Mouse (Mus musculus): ENCODE data around the gene H1foo. TPM values are rescaled to one million over a fixed set of nuclear protein-coding genes. Genes with fewer than 3 reads are reported as not detected.
A peak's percentile ranks its signal among the peaks of the same experiment; 100 is the strongest.

The H1foo gene
- polyA plus RNA-seq, 1 experiment from 2014 or later: not detected

DNA sequence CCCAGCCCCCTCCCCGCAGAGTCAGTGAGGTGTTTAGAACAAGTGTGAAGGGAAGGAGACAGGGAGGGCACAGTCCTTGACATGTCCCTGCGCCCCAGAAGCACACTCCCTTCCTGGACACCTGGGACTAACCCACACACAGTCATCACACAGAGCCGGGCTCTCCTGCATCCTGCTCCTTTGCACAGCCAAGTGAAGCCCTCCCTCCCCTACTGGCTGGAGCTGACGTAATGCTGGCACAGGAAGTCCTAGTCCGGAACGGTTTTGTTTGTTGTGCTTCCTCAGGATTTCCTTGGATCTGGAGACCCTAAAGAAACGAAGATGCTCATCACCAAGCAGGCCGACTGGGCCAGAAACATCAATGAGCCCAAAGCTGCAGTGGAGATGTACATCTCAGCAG, 34.8 kb upstream of the H1foo start:
- Histone ChIP-seq H3K27me3 (no peaks in the 10 kb centered on the region), H3K4me1 (replicated peaks) (peaks cover 47% of the 10 kb centered on the region), H3K9ac (no peak overlapping the region), H3K27ac (no peak overlapping the region), H3K4me2 (no peak overlapping the region), H3K4me3 (replicated peaks) (no peak overlapping the region), H3K36me3 (no peaks in the 10 kb centered on the region), H3K9me3 (replicated peaks) (no peaks in the 10 kb centered on the region)
- peak; percentile 46; the same call in 1 of the 2 replicates for ATAC-seq (ENCODE audit: low read depth)
- DNase-seq: no peak
- 35% methylated on average over 8 of the region's 8 CpGs for WGBS (ENCODE audit: insufficient replicate concordance)

DNA sequence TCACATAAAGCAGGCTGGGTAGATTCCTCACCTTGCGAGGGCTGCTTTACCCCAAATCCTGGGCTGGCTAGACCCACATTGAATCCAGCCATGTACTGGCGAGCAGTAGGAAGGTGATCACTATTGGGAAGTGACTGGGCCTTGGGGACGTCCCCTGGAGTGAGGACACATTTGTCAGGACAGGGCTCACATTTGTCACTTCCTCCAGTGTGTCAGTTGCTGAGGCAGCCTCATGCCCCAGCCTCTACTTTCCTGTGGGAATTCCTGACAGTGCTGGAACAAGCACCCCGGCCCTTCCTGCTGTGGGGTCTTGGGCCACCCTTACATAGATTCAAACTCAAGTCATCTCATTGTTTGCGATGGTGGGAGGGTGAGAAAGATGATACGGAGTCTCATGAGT, 33.0 kb upstream of the H1foo start:
- DNase-seq (no peak), ATAC-seq (ENCODE audit: low read depth) (no peak)
- 55% methylated on average over 6 of the region's 6 CpGs for WGBS (ENCODE audit: insufficient replicate concordance)
- Histone ChIP-seq H3K9me3 (replicated peaks) (no peaks in the 10 kb centered on the region), H3K4me1 (replicated peaks) (peaks cover 36% of the 10 kb centered on the region), H3K36me3 (no peaks in the 10 kb centered on the region), H3K27me3 (no peaks in the 10 kb centered on the region), H3K9ac (no peak overlapping the region), H3K4me3 (replicated peaks) (no peak overlapping the region), H3K4me2 (no peak overlapping the region), H3K27ac (no peak overlapping the region)

DNA sequence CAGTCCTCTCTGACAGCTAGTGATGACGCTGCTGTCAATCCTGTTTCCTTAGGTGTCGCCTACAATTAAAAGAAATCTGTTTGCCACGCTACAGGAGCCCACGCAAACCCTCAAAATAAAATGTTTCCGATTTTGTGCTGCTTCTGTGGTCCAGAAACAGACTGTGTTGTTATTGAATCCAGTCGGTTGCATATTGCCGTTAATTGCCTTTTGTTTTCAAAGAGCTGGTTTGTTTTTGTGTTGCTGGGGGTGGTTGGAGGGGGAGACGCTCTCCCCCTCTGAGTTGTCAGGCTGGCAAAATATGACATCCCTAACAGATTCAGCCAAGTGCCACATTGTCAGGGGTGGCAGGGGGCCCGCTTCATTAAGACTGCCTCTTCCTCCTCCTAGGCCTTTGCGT, 31.3 kb upstream of the H1foo start:
- Histone ChIP-seq H3K27me3 (no peaks in the 10 kb centered on the region), H3K4me2 (no peak overlapping the region), H3K36me3 (no peaks in the 10 kb centered on the region), H3K27ac (no peak overlapping the region), H3K4me3 (replicated peaks) (no peak overlapping the region), H3K9me3 (replicated peaks) (no peaks in the 10 kb centered on the region), H3K9ac (no peak overlapping the region), H3K4me1 (replicated peaks) (peaks cover 30% of the 10 kb centered on the region)
- WGBS (ENCODE audit: insufficient replicate concordance): 75% methylated on average over 10 of the region's 10 CpGs
- no peak for DNase-seq
- no peak for ATAC-seq (ENCODE audit: low read depth)

DNA sequence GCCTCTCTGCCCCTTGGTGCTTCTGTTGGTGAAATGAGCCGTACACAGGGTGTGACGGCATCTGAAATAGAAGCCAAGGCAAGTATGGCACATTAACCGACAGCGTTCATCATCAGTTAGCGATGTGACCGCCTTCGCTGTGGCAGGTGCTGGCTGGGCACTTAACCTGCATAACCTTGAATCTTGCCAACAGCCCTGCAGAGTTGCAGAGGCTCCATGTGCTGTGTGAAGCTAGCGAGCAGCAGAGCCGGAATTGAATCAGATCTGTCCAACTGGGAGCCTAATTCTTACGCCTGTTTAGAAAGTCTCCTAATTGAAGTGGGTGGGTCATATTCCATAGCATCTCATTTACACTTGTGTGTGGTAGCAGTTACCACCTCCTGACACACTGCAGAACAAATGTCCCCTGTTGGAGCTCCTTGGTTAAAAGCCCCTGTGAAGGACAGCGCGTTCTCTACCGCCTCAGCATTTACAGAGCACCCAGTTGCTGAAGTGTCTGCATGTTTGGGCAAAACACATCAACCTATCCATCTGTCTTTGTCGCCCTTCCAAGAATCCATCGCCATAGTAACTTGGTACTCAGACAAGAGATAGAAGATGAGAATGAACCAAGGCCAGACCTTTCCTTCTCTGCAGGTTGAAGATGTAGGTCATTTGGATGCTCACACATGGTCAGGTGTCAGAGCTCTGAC, 30.1 kb upstream of the H1foo start:
- ATAC-seq (ENCODE audit: low read depth): no peak
- Histone ChIP-seq H3K4me1 (replicated peaks) (peaks cover 22% of the 10 kb centered on the region), H3K36me3 (no peaks in the 10 kb centered on the region), H3K9ac (no peak overlapping the region), H3K27me3 (no peaks in the 10 kb centered on the region), H3K4me3 (replicated peaks) (no peak overlapping the region), H3K27ac (no peak overlapping the region), H3K9me3 (replicated peaks) (no peaks in the 10 kb centered on the region), H3K4me2 (no peak overlapping the region)
- 81% methylated on average over 15 of the region's 15 CpGs for WGBS (ENCODE audit: insufficient replicate concordance)
- no peak for DNase-seq

DNA sequence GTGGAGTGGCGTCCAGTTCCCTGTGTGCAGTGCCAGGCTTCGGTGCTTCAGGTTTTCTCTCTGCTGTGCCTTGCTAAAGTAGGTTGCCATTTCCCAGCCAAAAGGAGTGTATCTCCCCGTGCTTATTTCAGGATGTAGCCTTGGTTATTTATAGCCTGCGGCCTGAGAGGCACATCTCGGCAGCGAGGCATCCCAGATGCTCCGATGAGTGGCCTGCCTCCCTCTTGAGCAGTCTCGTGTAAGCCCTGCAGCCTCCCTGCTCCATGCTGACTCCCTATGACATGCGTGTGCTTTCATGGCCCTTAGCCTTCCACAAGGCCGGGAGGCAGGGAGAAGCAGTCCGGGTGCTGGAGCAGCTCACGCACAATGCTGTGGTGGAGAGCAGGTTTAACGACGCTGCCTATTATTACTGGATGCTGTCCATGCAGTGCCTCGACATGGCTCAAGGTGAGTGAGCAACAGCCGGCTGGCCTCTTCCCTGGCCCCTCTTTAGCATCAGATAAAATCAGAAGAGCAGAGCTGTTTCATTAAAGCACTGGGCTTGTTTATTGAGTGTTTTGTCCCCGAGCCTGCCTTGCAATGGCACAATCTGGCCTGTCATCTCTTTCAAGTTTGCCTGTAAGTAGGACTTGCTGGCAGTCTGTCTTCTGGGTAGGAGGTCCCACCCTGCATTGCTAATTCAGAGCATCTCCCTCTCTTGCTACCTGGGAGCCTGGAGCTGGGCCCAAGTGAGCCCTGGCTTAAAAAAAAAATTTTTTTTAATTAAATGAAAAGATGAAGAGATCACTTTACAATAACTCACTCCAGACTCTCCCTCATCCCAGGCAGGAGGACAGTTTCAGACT, 28.9 kb upstream of the H1foo start:
- no peak overlapping the region for H3K4me2 ChIP-seq
- no peak overlapping the region for H3K9ac ChIP-seq
- no peaks in the 10 kb centered on the region for H3K27me3 ChIP-seq
- no peak overlapping the region for H3K4me3 ChIP-seq (replicated peaks)
- H3K4me1 ChIP-seq (replicated peaks): peaks cover 13% of the 10 kb centered on the region
- no peak overlapping the region for H3K27ac ChIP-seq
- WGBS (ENCODE audit: insufficient replicate concordance): 52% methylated on average over 17 of the region's 17 CpGs
- ATAC-seq (ENCODE audit: low read depth) (no peak), DNase-seq (no peak)
- H3K36me3 ChIP-seq: no peaks in the 10 kb centered on the region
- H3K9me3 ChIP-seq (replicated peaks): no peaks in the 10 kb centered on the region

DNA sequence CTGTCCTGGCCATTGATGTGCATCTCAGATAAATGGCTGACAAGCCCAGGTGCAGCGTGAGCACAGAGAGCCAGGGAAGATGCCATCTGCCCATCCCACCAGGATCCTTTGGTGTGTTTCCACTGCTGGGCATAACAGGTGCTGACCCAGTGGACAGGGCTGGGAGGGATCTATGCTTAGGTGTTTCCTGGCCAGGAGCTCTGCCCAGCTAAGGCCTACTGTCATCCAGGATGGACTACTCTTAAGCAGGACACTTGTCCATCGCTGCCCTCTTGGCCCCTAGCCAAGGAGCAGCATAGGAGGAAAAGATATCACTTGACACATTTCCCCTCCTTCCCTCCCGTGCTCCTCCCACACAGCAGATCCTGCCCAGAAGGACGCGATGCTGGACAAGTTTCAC, 28.1 kb upstream of the H1foo start:
- no peak for DNase-seq
- ATAC-seq (ENCODE audit: low read depth): no peak

DNA sequence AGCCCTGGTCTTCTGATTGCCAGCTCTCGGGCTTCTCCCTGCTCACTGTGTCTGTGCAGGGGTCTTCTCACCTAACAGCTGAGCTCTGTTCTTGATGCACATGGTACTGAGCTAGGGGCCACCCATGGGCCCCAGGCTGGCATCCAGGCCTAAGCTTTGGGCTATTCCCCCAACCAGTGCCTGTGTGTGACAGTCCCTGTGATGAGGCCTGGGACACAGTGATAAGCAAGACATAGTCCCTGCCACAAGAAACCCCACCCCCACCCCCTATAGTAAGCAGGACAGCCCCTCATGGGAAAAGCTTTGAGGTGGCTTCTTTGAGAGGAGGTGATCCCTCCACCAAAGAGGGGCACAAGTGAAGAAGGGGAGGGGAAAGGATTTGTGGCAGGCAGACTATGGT, 26.1 kb upstream of the H1foo start:
- ATAC-seq (ENCODE audit: low read depth) (peak; percentile 57), DNase-seq (no peak)
- no peak overlapping the region for H3K27ac ChIP-seq
- peaks cover 13% of the 10 kb centered on the region for H3K4me1 ChIP-seq (replicated peaks)
- WGBS (ENCODE audit: insufficient replicate concordance): 50% methylated on average over 1 of the region's 1 CpGs
- no peak overlapping the region for H3K4me2 ChIP-seq
- H3K36me3 ChIP-seq: no peaks in the 10 kb centered on the region
- no peaks in the 10 kb centered on the region for H3K9me3 ChIP-seq (replicated peaks)
- no peak overlapping the region for H3K9ac ChIP-seq
- H3K4me3 ChIP-seq (replicated peaks): no peak overlapping the region
- H3K27me3 ChIP-seq: no peaks in the 10 kb centered on the region

More for the DNA sequence above, 28.1 kb upstream of the H1foo start:
- Histone ChIP-seq H3K9me3 (replicated peaks) (no peaks in the 10 kb centered on the region), H3K9ac (no peak overlapping the region), H3K27me3 (no peaks in the 10 kb centered on the region), H3K36me3 (no peaks in the 10 kb centered on the region), H3K4me2 (no peak overlapping the region), H3K4me1 (replicated peaks) (peaks cover 13% of the 10 kb centered on the region), H3K4me3 (replicated peaks) (no peak overlapping the region), H3K27ac (no peak overlapping the region)
- 58% methylated on average over 5 of the region's 5 CpGs for WGBS (ENCODE audit: insufficient replicate concordance)

DNA sequence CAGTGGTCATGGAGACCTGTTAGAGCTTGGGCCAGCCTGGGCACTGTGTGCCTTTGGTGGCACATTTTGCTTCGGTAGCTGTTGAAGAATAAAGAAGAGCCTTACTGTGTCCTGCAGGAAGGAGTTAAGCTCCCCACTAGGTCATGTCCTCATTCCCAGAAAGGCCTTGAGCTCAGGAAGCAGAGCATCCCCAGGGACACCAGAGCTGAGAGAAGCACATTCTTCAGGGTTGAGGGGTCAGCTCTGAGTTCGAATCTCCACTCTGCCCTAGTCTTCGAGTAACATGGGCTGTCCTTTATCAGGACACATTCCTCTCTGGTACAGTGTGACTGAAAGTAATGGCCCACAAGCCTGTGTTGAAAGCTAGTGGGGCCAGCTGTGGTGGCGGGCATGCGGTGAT, 24.9 kb upstream of the H1foo start:
- Histone ChIP-seq H3K4me1 (replicated peaks) (peaks cover 14% of the 10 kb centered on the region), H3K9ac (no peak overlapping the region), H3K4me2 (no peak overlapping the region), H3K4me3 (replicated peaks) (no peak overlapping the region), H3K36me3 (no peaks in the 10 kb centered on the region), H3K9me3 (replicated peaks) (no peaks in the 10 kb centered on the region), H3K27ac (no peak overlapping the region), H3K27me3 (no peaks in the 10 kb centered on the region)
- DNase-seq (no peak), ATAC-seq (ENCODE audit: low read depth) (0 out of 2 replicates have a peak, but pooled peaks have one; percentile 10)
- 74% methylated on average over 5 of the region's 5 CpGs for WGBS (ENCODE audit: insufficient replicate concordance)

DNA sequence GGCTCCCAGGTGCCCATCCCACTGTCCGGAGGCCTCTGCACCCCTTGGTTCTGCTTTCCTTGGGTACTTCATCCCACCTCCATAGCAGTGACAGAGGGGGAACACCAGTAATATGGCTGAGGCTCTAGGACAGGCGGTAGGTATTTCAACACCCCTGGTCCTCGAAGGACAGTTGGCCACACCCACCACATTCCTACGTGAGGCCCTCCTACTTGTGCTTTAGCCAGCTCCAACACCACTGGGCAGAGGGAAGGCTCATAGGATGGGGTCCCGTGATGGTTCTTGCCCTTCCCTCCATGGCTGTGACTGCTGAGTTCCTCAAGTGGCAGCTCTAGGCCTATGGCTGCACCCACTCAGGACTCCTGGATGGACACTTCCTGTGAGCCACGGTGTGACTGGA, 19.9 kb upstream of the H1foo start:
- H3K4me2 ChIP-seq: no peak overlapping the region
- WGBS (ENCODE audit: insufficient replicate concordance): 43% methylated on average over 6 of the region's 6 CpGs
- 0 out of 2 replicates have a peak, but pooled peaks cover 2% of the 10 kb centered on the region for H3K4me1 ChIP-seq (replicated peaks)
- ATAC-seq (ENCODE audit: low read depth) (no peak), DNase-seq (no peak)
- H3K9me3 ChIP-seq (replicated peaks): no peaks in the 10 kb centered on the region
- H3K36me3 ChIP-seq: no peaks in the 10 kb centered on the region
- no peaks in the 10 kb centered on the region for H3K27me3 ChIP-seq
- H3K27ac ChIP-seq: no peak overlapping the region
- H3K9ac ChIP-seq: no peak overlapping the region
- H3K4me3 ChIP-seq (replicated peaks): no peak overlapping the region

DNA sequence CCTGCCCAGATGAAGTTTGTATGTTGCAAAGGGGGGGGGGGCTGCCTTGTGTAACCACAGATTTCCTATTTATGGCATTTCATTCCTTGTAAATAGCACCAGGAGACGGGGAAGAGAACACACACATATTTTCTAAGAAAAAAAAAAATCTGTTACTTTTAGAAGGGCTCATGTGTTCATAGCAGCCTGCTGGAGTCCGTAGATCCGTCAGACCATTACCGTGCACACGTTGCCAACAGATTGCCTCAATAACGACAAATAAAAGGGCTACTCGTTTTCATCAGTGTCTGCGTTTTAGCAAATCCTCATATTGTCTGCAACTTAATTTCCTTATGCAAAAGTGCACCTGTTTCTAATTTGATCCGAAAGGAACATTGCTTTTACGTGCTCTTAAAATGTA, 18.3 kb upstream of the H1foo start:
- Histone ChIP-seq H3K9me3 (replicated peaks) (no peaks in the 10 kb centered on the region), H3K4me2 (no peak overlapping the region), H3K4me1 (replicated peaks) (0 out of 2 replicates have a peak, but pooled peaks cover 2% of the 10 kb centered on the region), H3K27me3 (no peaks in the 10 kb centered on the region), H3K4me3 (replicated peaks) (no peak overlapping the region), H3K27ac (no peak overlapping the region), H3K9ac (no peak overlapping the region), H3K36me3 (no peaks in the 10 kb centered on the region)
- no peak for DNase-seq
- ATAC-seq (ENCODE audit: low read depth): no peak
- 78% methylated on average over 10 of the region's 10 CpGs for WGBS (ENCODE audit: insufficient replicate concordance)

DNA sequence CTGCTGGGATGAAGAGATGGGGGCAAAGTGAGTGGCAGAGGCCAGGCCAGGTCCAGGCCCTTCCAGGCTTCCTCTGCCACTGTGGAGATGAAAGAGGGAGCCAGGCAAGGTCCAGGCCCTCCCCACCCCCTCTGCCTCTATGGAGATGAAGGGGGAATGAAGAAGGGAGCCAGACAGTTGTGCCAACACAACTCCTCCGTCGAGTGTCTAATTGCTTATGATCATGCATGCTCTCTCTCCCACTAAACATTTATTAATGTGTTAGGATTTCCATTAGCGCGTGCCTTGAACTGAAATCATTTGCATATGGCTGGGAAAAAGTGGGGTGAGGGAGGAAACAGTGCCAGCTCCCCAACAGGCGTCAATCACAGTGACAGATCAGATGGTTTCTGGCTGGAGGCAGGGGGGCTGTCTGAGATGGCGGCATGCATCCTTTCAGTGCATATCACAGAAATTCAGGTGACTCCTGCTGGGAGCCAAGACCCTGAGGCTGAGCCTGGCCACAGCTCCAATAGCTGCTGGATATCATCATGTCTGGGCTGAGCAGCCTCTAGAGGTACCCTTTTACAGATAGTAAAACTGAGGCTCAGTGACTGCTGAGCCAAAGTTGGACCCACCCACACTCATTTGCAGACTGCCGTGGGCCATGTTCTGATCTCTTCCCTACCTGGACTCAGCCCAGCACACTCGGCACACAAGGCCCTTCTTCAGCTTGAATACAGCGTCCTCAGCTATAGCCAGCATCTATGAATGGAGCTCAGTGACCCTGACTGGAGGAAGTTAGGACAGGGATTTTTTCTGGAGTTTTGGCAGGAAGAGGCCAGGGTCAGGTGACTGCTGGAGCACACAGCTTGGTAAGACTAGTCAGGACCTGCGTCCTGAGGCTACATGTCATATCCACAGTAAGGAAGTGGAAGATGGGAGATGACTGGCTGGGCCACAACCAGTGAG, 17.2 kb upstream of the H1foo start:
- Histone ChIP-seq H3K9ac (no peak overlapping the region), H3K4me1 (replicated peaks) (0 out of 2 replicates have a peak, but pooled peaks cover 2% of the 10 kb centered on the region), H3K9me3 (replicated peaks) (no peaks in the 10 kb centered on the region), H3K4me2 (no peak overlapping the region), H3K4me3 (replicated peaks) (no peak overlapping the region), H3K27ac (no peak overlapping the region), H3K36me3 (no peaks in the 10 kb centered on the region), H3K27me3 (no peaks in the 10 kb centered on the region)
- WGBS (ENCODE audit: insufficient replicate concordance): 64% methylated on average over 10 of the region's 10 CpGs
- DNase-seq (no peak), ATAC-seq (ENCODE audit: low read depth) (no peak)
